8 mouse cellular contexts compared by ENCODE assay signal in genomic region chr5:142959576-142960556, GRCm38 (mm10). TPM values are rescaled to one million over a fixed set of nuclear protein-coding genes. Genes with fewer than 3 reads are reported as not detected.
DNase-seq lines count a peak whose midpoint lies in the region; ATAC-seq lines count a peak whose summit lies in the region.

TSS of gene Fscn1 (plus strand) at chr5:142960343.

- H3K36me3 ChIP-seq in embryonic facial prominence, embryonic 10.5 days (replicated peaks), result peaks cover 30% of the 10 kb centered on the region
- H3K36me3 ChIP-seq in limb, embryonic 10.5 days, result peaks cover 27% of the 10 kb centered on the region
- H3K36me3 ChIP-seq in midbrain, embryonic 13.5 days, result no peaks in the 10 kb centered on the region

- 7% methylated on average over 44 of the region's 44 CpGs for WGBS in embryonic facial prominence, embryonic 10.5 days
- 7% methylated on average over 44 of the region's 44 CpGs for WGBS in limb, embryonic 10.5 days
- WGBS in midbrain, embryonic 13.5 days, result 6% methylated on average over 44 of the region's 44 CpGs

- H3K9me3 ChIP-seq in embryonic facial prominence, embryonic 10.5 days, result no peaks in the 10 kb centered on the region
- no peaks in the 10 kb centered on the region for H3K9me3 ChIP-seq in limb, embryonic 10.5 days (replicated peaks)
- no peaks in the 10 kb centered on the region for H3K9me3 ChIP-seq in midbrain, embryonic 13.5 days

- peak; percentile 76 for ATAC-seq in midbrain, embryonic 13.5 days

- peak within 1 kb of the TSS; percentile 78 for H3K4me3 ChIP-seq in embryonic facial prominence, embryonic 10.5 days
- peak within 1 kb of the TSS; percentile 85 for H3K4me3 ChIP-seq in limb, embryonic 10.5 days
- H3K4me3 ChIP-seq in midbrain, embryonic 13.5 days (replicated peaks), result peak within 1 kb of the TSS; percentile 99

- H3K9ac ChIP-seq in midbrain, embryonic 13.5 days (replicated peaks), result peak within 1 kb of the TSS; percentile 100

- peaks cover 37% of the 10 kb centered on the region for H3K4me1 ChIP-seq in embryonic facial prominence, embryonic 10.5 days
- peaks cover 34% of the 10 kb centered on the region for H3K4me1 ChIP-seq in limb, embryonic 10.5 days
- H3K4me1 ChIP-seq in midbrain, embryonic 13.5 days (replicated peaks), result peaks cover 28% of the 10 kb centered on the region

- H3K4me2 ChIP-seq in midbrain, embryonic 13.5 days (replicated peaks), result peak within 1 kb of the TSS; percentile 94

- DNase-seq in layer of hippocampus, adult 11-12 months (ENCODE audit: low spot score), result peak; percentile 92
- DNase-seq in layer of hippocampus, adult 9-10 months (ENCODE audit: low spot score), result no peak
- DNase-seq in embryonic facial prominence, embryonic 10.5 days (ENCODE audit: low spot score), result peak; percentile 97
- DNase-seq in heart, adult 11 months, result peak; percentile 99
- DNase-seq in kidney, adult 11 months, result peak; percentile 46
- DNase-seq in limb, embryonic 10.5 days (ENCODE audit: low spot score), result peak; percentile 99
- peak; percentile 38 to 39 for DNase-seq in spleen, postnatal 36 days (ENCODE audit: low spot score in 2 of 2)

- peak within 1 kb of the TSS; percentile 99 for H3K27ac ChIP-seq in embryonic facial prominence, embryonic 10.5 days (replicated peaks)
- peak within 1 kb of the TSS; percentile 98 for H3K27ac ChIP-seq in limb, embryonic 10.5 days
- peak within 1 kb of the TSS; percentile 99 for H3K27ac ChIP-seq in midbrain, embryonic 13.5 days

- peaks cover 17% of the 10 kb centered on the region for H3K27me3 ChIP-seq in embryonic facial prominence, embryonic 10.5 days (replicated peaks; ENCODE audit: low read depth, poor library complexity, severe bottlenecking)
- H3K27me3 ChIP-seq in limb, embryonic 10.5 days (ENCODE audit: low read depth, poor library complexity, severe bottlenecking), result no peaks in the 10 kb centered on the region
- H3K27me3 ChIP-seq in midbrain, embryonic 13.5 days, result no peaks in the 10 kb centered on the region

RNA-seq across cellular contexts. Expression of gene Fscn1, which starts in this region (rescaled TPM):
- 759 and 790 TPM in 2 replicates for polyA plus RNA-seq in embryonic facial prominence, embryonic 10.5 days (2016; fragmentation: Nextera tagmentation; extraction: Ambion mirVana)
- 806 and 864 TPM in 2 replicates for polyA plus RNA-seq in limb, embryonic 10.5 days (2016; fragmentation: Nextera tagmentation; extraction: Ambion mirVana)
- polyA plus RNA-seq in midbrain, embryonic 13.5 days (2015; fragmentation: Nextera tagmentation; extraction: Ambion mirVana), result 555 TPM in 2 replicates
